Mouse (Mus musculus): ENCODE measurements at regions not wholly inside any gene's neighbourhood (a gene's known extent, or its start where the extent isn't known, plus 50 kb on each side); places are given as distances from the start of the nearest gene placed in this dataset.

DNA sequence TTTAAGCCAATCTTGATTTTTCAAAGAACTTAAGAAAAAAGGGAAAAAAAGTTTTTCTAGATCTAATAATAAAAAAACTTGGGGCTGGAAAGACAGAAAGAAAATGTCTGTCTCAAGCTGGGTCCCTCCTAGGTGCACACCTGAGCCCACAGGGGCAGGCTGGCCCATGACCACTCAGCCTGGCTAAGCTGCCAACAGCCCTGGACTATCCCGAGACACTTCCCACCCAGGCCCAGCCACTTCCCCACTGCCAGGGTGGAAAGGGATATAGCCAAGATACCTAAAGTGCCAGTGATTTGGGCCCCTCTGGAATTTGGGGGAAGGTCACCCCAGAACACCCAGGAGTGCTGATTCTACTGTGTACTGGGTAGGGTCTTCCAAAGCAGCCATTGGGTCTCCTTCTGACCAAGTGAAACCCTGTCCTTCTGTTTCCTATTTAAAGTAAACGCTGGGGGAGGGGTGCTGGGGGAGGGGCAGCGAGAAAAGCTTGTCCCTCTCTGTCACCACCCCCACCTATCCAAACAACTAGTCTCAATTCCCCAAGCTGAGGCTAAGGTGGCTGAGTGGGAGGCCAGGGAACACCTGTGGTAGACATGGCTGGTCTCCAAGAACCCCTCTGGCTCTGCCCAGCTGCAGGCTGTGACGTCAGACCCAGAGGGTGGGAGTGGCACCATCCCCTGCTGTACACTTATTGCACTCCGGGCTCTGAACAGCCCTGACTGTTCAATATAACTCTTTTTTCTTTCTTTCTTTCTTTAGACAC, 62.6 kb downstream of the Mcfd2 start:
- no peak for TF ChIP-seq POLR2A (IDR thresholded peaks at IDR 0.05; ENCODE audit: extremely low read depth, insufficient read depth, low read length)
- no peak for TF ChIP-seq CTCF (IDR thresholded peaks at IDR 0.05; ENCODE audit: low read depth, low read length)

Data from liver, adult 2 months (tissue).